Mouse (Mus musculus) thymus, adult 2 months (tissue): Measurements from ENCODE around the gene Tpcn1. TPM values are rescaled to one million over a fixed set of nuclear protein-coding genes. Genes with fewer than 3 reads are reported as not detected.
A peak's percentile ranks its signal among the peaks of the same experiment; 100 is the strongest.
"Not testable (repeated sequence)": the region's sequence is repeated elsewhere in the genome, so short reads cannot be mapped to it uniquely, and the experiment has no call there.

ENCODE experiments used
- DNase-seq: peaks from one replicate; pipeline ENCODE4 v3.0.0; 2021
- H3K27ac ChIP-seq: fragments of 200-500 bp; 2 replicates; pipeline ENCODE4 v1.5.1; 2012; ENCODE audit warnings: low read length, control low read depth; ENCODE audit not compliant: control insufficient read depth, insufficient read depth
- H3K27me3 ChIP-seq: fragments of 200-500 bp; 2 replicates; pipeline ENCODE4 v1.6.1; 2012; ENCODE audit warnings: mild to moderate bottlenecking, low read length, moderate library complexity, mixed read lengths; ENCODE audit not compliant: control insufficient read depth, insufficient read depth
- H3K36me3 ChIP-seq: fragments of 200-500 bp; 2 replicates; pipeline ENCODE4 v1.6.1; 2012; ENCODE audit warnings: mild to moderate bottlenecking, low read length, moderate library complexity; ENCODE audit not compliant: control insufficient read depth, insufficient read depth
- H3K4me1 ChIP-seq: fragments of 200-500 bp; replicated peaks from 2 replicates; pipeline ENCODE4 v1.6.1; 2012; ENCODE audit warnings: low read length; ENCODE audit not compliant: control insufficient read depth, insufficient read depth
- H3K4me3 ChIP-seq: fragments of 200-500 bp; 2 replicates; pipeline ENCODE4 v1.5.1; 2012; ENCODE audit warnings: mild to moderate bottlenecking, low read length, control low read depth, moderate library complexity; ENCODE audit not compliant: control insufficient read depth, insufficient read depth
- CTCF ChIP-seq: fragments of 200-500 bp; IDR thresholded peaks from 2 replicates; pipeline ENCODE4 v1.5.1; 2012; ENCODE audit warnings: mild to moderate bottlenecking, control low read depth, low read length, moderate library complexity, borderline replicate concordance; ENCODE audit not compliant: control insufficient read depth, poor library complexity, insufficient read depth; ENCODE audit errors: extremely low read depth
- POLR2A ChIP-seq: fragments of 200-500 bp; IDR thresholded peaks from 2 replicates; pipeline ENCODE4 v1.6.1; 2012; ENCODE audit warnings: mild to moderate bottlenecking, low read length, control low read depth, moderate library complexity; ENCODE audit not compliant: control insufficient read depth, poor library complexity, insufficient read depth; ENCODE audit errors: extremely low read depth
- WGBS: fragments of 180-500 bp; shearing (Covaris S2); methylation state at CpG from one replicate; pipeline ENCODE4 v1.1.7; 2018; 5-methylcytosine and 5-hydroxymethylcytosine counted together
- polyA plus RNA-seq: library from polyadenylated mRNA; depleted of rRNA; stranded (reverse); fragments of >200 nt; gene quantifications from 2 replicates; pipeline ENCODE4 v1.2.3, GENCODE M21; 2012

The Tpcn1 gene
- polyA plus RNA-seq, 1 experiment: 203 TPM

- DNase-seq: peak; percentile 69
- under 1% methylated on average over 55 of the region's 55 CpGs for WGBS
- H3K4me1 ChIP-seq: peaks cover 13% of the 10 kb centered on the region
- no peak within 1 kb of the TSS for H3K27ac ChIP-seq
- no peaks in the 10 kb centered on the region for H3K27me3 ChIP-seq
- peak within 1 kb of the TSS; percentile 51 for H3K4me3 ChIP-seq
- H3K36me3 ChIP-seq: no peaks in the 10 kb centered on the region
- TF ChIP-seq POLR2A (peak; percentile 34; the same call in 1 of the 2 replicates), CTCF (no peak)
These were observed 85.2 kb downstream of the Tpcn1 start, which contains the start of gene Plbd2 for GRCm38 (mm10) chr5:120503144-120503795. Gene Plbd2 (minus strand): TSS chr5:120503625.

GRCm38 (mm10) chr5:120502675-120503143 is 85.8 kb downstream of the Tpcn1 start:
- no peak for DNase-seq
- no peaks in the 10 kb centered on the region for H3K36me3 ChIP-seq
- WGBS: 25% methylated on average over 12 of the region's 12 CpGs
- peak overlapping the region; percentile 51 for H3K4me3 ChIP-seq
- H3K27me3 ChIP-seq: no peaks in the 10 kb centered on the region
- TF ChIP-seq CTCF: no peak
- no peak for TF ChIP-seq POLR2A
- peaks cover 13% of the 10 kb centered on the region for H3K4me1 ChIP-seq
- no peak overlapping the region for H3K27ac ChIP-seq

- no peaks in the 10 kb centered on the region for H3K36me3 ChIP-seq
- TF ChIP-seq CTCF: no peak
- no peak for TF ChIP-seq POLR2A
- H3K4me1 ChIP-seq: peaks cover 13% of the 10 kb centered on the region
- no peak for DNase-seq
- H3K4me3 ChIP-seq: no peak overlapping the region
- 80% methylated on average over 9 of the region's 9 CpGs for WGBS
- H3K27ac ChIP-seq: no peak overlapping the region
- H3K27me3 ChIP-seq: no peaks in the 10 kb centered on the region
These were observed 86.3 kb downstream of the Tpcn1 start for GRCm38 (mm10) chr5:120502147-120502621.

- DNase-seq, H3K27ac ChIP-seq, H3K4me3 ChIP-seq, H3K36me3 ChIP-seq, H3K27me3 ChIP-seq: not testable (repeated sequence)
- 92% methylated on average over 9 of the region's 9 CpGs for WGBS
- H3K4me1 ChIP-seq: peaks cover 13% of the 10 kb centered on the region
These were observed 87.9 kb downstream of the Tpcn1 start for GRCm38 (mm10) chr5:120500609-120501008.

- Histone ChIP-seq H3K27ac (no peak overlapping the region), H3K4me1 (peaks cover 13% of the 10 kb centered on the region), H3K27me3 (no peaks in the 10 kb centered on the region), H3K4me3 (no peak overlapping the region), H3K36me3 (no peaks in the 10 kb centered on the region)
- WGBS: 74% methylated on average over 4 of the region's 4 CpGs
- TF ChIP-seq POLR2A: no peak
- TF ChIP-seq CTCF: no peak
- DNase-seq: no peak
These were observed 89.3 kb downstream of the Tpcn1 start for GRCm38 (mm10) chr5:120499202-120499601.

- no peaks in the 10 kb centered on the region for H3K36me3 ChIP-seq
- DNase-seq: no peak
- no peak overlapping the region for H3K27ac ChIP-seq
- no peak for TF ChIP-seq POLR2A
- no peak for TF ChIP-seq CTCF
- WGBS: 97% methylated on average over 3 of the region's 3 CpGs
- peaks cover 3% of the 10 kb centered on the region; the same call in 1 of the 2 replicates for H3K4me1 ChIP-seq
- H3K27me3 ChIP-seq: no peaks in the 10 kb centered on the region
- H3K4me3 ChIP-seq: no peak overlapping the region
These were observed 91.4 kb downstream of the Tpcn1 start for GRCm38 (mm10) chr5:120497071-120497470.

GRCm38 (mm10) chr5:120495703-120496226 is 92.7 kb downstream of the Tpcn1 start:
- 94% methylated on average over 13 of the region's 13 CpGs for WGBS
- H3K27me3 ChIP-seq: no peaks in the 10 kb centered on the region
- H3K4me3 ChIP-seq: no peak overlapping the region
- H3K4me1 ChIP-seq: peaks cover 3% of the 10 kb centered on the region; the same call in 1 of the 2 replicates
- no peak for DNase-seq
- no peaks in the 10 kb centered on the region for H3K36me3 ChIP-seq
- no peak for TF ChIP-seq CTCF
- no peak for TF ChIP-seq POLR2A
- no peak overlapping the region for H3K27ac ChIP-seq
